ENCODE assay signal across 16 mouse cellular contexts in the genomic region with DNA sequence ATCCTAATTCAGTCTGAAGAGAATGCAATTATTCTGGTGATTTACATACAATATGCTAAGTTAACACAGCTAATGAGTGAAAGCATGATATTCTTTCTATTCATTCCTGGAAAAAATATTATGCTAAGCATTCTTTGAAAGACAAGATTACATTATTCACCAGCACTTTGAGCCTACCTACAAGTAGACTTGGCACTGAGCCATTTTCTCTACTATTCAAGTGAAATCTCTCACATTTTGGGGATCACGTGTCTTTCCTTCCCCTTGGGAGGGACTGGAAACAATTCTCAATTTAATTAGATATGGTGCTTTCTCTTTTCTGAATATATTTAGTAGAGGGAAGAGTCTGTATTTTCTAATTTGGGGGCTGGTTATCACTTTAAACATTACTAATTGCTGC. TPM values are rescaled to one million over a fixed set of nuclear protein-coding genes. Genes with fewer than 3 reads are reported as not detected.
DNase-seq lines count a peak whose midpoint lies in the region; ATAC-seq and TF ChIP-seq lines count a peak whose summit lies in the region.
"Had no signal": no experiment of that assay in that cellular context is flagged by ENCODE, and none has a peak within 500 bp of the region (broad histone marks: within the 10 kb centered on the region; RNA-seq: fewer than 3 reads in every experiment).

No protein-coding gene starts in this region.

- H3K36me3 ChIP-seq in embryonic facial prominence, embryonic 14.5 days (ENCODE audit: control insufficient read depth, insufficient read depth, low read length), result no peaks in the 10 kb centered on the region
- no peaks in the 10 kb centered on the region for H3K36me3 ChIP-seq in embryonic facial prominence, embryonic 10.5 days (replicated peaks)
- H3K36me3 ChIP-seq in midbrain, embryonic 12.5 days, result no peaks in the 10 kb centered on the region
- H3K36me3 ChIP-seq in midbrain, embryonic 10.5 days, result no peaks in the 10 kb centered on the region
- H3K36me3 ChIP-seq in hindbrain, embryonic 16.5 days (ENCODE audit: control insufficient read depth, insufficient read depth, low read length), result no peaks in the 10 kb centered on the region
- no peaks in the 10 kb centered on the region for H3K36me3 ChIP-seq in neural tube, embryonic 15.5 days
- H3K36me3 ChIP-seq in intestine, postnatal 0 days (ENCODE audit: control insufficient read depth, insufficient read depth), result no peaks in the 10 kb centered on the region
- H3K36me3 ChIP-seq: embryonic facial prominence, embryonic 12.5 days; kidney, embryonic 15.5 days had no signal

- no peak for TF ChIP-seq CTCF in intestine, postnatal 0 days (IDR thresholded peaks at IDR 0.05; ENCODE audit: low read depth)

- peak; percentile 61 for DNase-seq in embryonic facial prominence, embryonic 14.5 days (ENCODE audit: low spot score)
- DNase-seq in embryonic facial prominence, embryonic 10.5 days (ENCODE audit: low spot score), result no peak
- no peak for DNase-seq in midbrain, embryonic 10.5 days (ENCODE audit: low spot score)
- DNase-seq in left cerebral cortex, postnatal 10 days (ENCODE audit: extremely low spot score in 1 of 2, low spot score in 2 of 2), result no peak
- DNase-seq: adrenal gland, postnatal 10 days; heart, postnatal 14 days; right cerebral cortex, adult 18-20 months; thymus, adult 18-20 months had no signal

- H3K27me3 ChIP-seq in embryonic facial prominence, embryonic 14.5 days (replicated peaks; ENCODE audit: control insufficient read depth, insufficient read depth, low read length), result peaks cover 43% of the 10 kb centered on the region
- H3K27me3 ChIP-seq in embryonic facial prominence, embryonic 10.5 days (replicated peaks; ENCODE audit: low read depth, poor library complexity, severe bottlenecking), result peaks cover 48% of the 10 kb centered on the region
- peaks cover 33% of the 10 kb centered on the region for H3K27me3 ChIP-seq in midbrain, embryonic 12.5 days
- H3K27me3 ChIP-seq in midbrain, embryonic 10.5 days (ENCODE audit: low read depth, poor library complexity, severe bottlenecking), result peaks cover 46% of the 10 kb centered on the region
- no peaks in the 10 kb centered on the region for H3K27me3 ChIP-seq in hindbrain, embryonic 16.5 days (replicated peaks; ENCODE audit: control insufficient read depth, insufficient read depth, low read length)
- no peaks in the 10 kb centered on the region for H3K27me3 ChIP-seq in neural tube, embryonic 15.5 days (replicated peaks)
- peaks cover 19% of the 10 kb centered on the region for H3K27me3 ChIP-seq in intestine, postnatal 0 days (replicated peaks; ENCODE audit: control insufficient read depth, insufficient read depth, low read length)

- H3K4me3 ChIP-seq in embryonic facial prominence, embryonic 14.5 days (ENCODE audit: low read depth, low read length), result no peak overlapping the region
- no peak overlapping the region for H3K4me3 ChIP-seq in embryonic facial prominence, embryonic 10.5 days
- H3K4me3 ChIP-seq in midbrain, embryonic 12.5 days, result no peak overlapping the region
- no peak overlapping the region for H3K4me3 ChIP-seq in midbrain, embryonic 10.5 days
- H3K4me3 ChIP-seq in hindbrain, embryonic 16.5 days (ENCODE audit: low read length), result peak overlapping the region; percentile 73; the same call in 1 of the 2 replicates
- H3K4me3 ChIP-seq in neural tube, embryonic 15.5 days (replicated peaks), result peak overlapping the region; percentile 66
- no peak overlapping the region for H3K4me3 ChIP-seq in intestine, postnatal 0 days (ENCODE audit: low read depth, low read length)
- H3K4me3 ChIP-seq: embryonic facial prominence, embryonic 12.5 days; kidney, embryonic 15.5 days had no signal

- peaks cover 2% of the 10 kb centered on the region; the same call in 1 of the 2 replicates for H3K4me1 ChIP-seq in embryonic facial prominence, embryonic 14.5 days (ENCODE audit: control insufficient read depth, insufficient read depth, low read length)
- peaks cover 22% of the 10 kb centered on the region for H3K4me1 ChIP-seq in embryonic facial prominence, embryonic 10.5 days
- H3K4me1 ChIP-seq in midbrain, embryonic 12.5 days, result peaks cover 15% of the 10 kb centered on the region
- peaks cover 24% of the 10 kb centered on the region for H3K4me1 ChIP-seq in midbrain, embryonic 10.5 days
- peaks cover 9% of the 10 kb centered on the region for H3K4me1 ChIP-seq in hindbrain, embryonic 16.5 days (ENCODE audit: control insufficient read depth, insufficient read depth, low read depth, low read length)
- H3K4me1 ChIP-seq in neural tube, embryonic 15.5 days, result peaks cover 28% of the 10 kb centered on the region
- H3K4me1 ChIP-seq in intestine, postnatal 0 days (replicated peaks; ENCODE audit: control insufficient read depth, insufficient read depth, low read length), result no peaks in the 10 kb centered on the region

- intact Hi-C loops in left cerebral cortex, postnatal 10 days (cut with DNase I), result no loop called here

- no peak overlapping the region for H3K4me2 ChIP-seq in embryonic facial prominence, embryonic 14.5 days (ENCODE audit: low read depth, low read length)
- H3K4me2 ChIP-seq in midbrain, embryonic 12.5 days (replicated peaks), result peak overlapping the region; percentile 83; the same call in 1 of the 2 replicates
- peak overlapping the region; percentile 51 for H3K4me2 ChIP-seq in hindbrain, embryonic 16.5 days (ENCODE audit: low read length)
- peak overlapping the region; percentile 69 for H3K4me2 ChIP-seq in neural tube, embryonic 15.5 days
- no peak overlapping the region for H3K4me2 ChIP-seq in intestine, postnatal 0 days (replicated peaks; ENCODE audit: low read depth)
- H3K4me2 ChIP-seq: embryonic facial prominence, embryonic 12.5 days; heart, embryonic 11.5 days; kidney, embryonic 15.5 days had no signal

- no peak for ATAC-seq in embryonic facial prominence, embryonic 14.5 days (ENCODE audit: low read depth)
- no peak for ATAC-seq in midbrain, embryonic 12.5 days (ENCODE audit: low FRiP score, low read depth)
- no peak for ATAC-seq in hindbrain, embryonic 16.5 days
- no peak for ATAC-seq in neural tube, embryonic 15.5 days (ENCODE audit: low FRiP score)
- no peak for ATAC-seq in intestine, postnatal 0 days

- no peaks in the 10 kb centered on the region for H3K9me3 ChIP-seq in embryonic facial prominence, embryonic 14.5 days (ENCODE audit: control insufficient read depth, low read length)
- H3K9me3 ChIP-seq in embryonic facial prominence, embryonic 10.5 days, result no peaks in the 10 kb centered on the region
- no peaks in the 10 kb centered on the region for H3K9me3 ChIP-seq in midbrain, embryonic 12.5 days
- H3K9me3 ChIP-seq in midbrain, embryonic 10.5 days (replicated peaks), result no peaks in the 10 kb centered on the region
- no peaks in the 10 kb centered on the region for H3K9me3 ChIP-seq in hindbrain, embryonic 16.5 days (ENCODE audit: control insufficient read depth, low read length)
- no peaks in the 10 kb centered on the region for H3K9me3 ChIP-seq in neural tube, embryonic 15.5 days (replicated peaks)
- no peaks in the 10 kb centered on the region for H3K9me3 ChIP-seq in intestine, postnatal 0 days (ENCODE audit: control insufficient read depth)
- H3K9me3 ChIP-seq: embryonic facial prominence, embryonic 12.5 days; kidney, embryonic 15.5 days had no signal

- 26% methylated on average over 1 of the region's 1 CpGs for WGBS in embryonic facial prominence, embryonic 14.5 days
- 67% methylated on average over 1 of the region's 1 CpGs for WGBS in embryonic facial prominence, embryonic 10.5 days
- 29% methylated on average over 1 of the region's 1 CpGs for WGBS in midbrain, embryonic 12.5 days
- 64% methylated on average over 1 of the region's 1 CpGs for WGBS in midbrain, embryonic 10.5 days
- WGBS in hindbrain, embryonic 16.5 days, result 12% methylated on average over 1 of the region's 1 CpGs
- 10% methylated on average over 1 of the region's 1 CpGs for WGBS in neural tube, embryonic 15.5 days
- 47% methylated on average over 1 of the region's 1 CpGs for WGBS in intestine, postnatal 0 days

- H3K27ac ChIP-seq in embryonic facial prominence, embryonic 14.5 days (replicated peaks; ENCODE audit: low read depth, low read length), result no peak overlapping the region
- no peak overlapping the region for H3K27ac ChIP-seq in embryonic facial prominence, embryonic 10.5 days (replicated peaks)
- H3K27ac ChIP-seq in midbrain, embryonic 12.5 days (replicated peaks), result no peak overlapping the region
- no peak overlapping the region for H3K27ac ChIP-seq in midbrain, embryonic 10.5 days (replicated peaks)
- H3K27ac ChIP-seq in hindbrain, embryonic 16.5 days (ENCODE audit: low read depth, low read length), result no peak overlapping the region
- H3K27ac ChIP-seq in neural tube, embryonic 15.5 days (replicated peaks), result 0 out of 2 replicates have a peak overlapping the region, but pooled peaks have one; percentile 42
- H3K27ac ChIP-seq in intestine, postnatal 0 days (ENCODE audit: low read depth, low read length), result no peak overlapping the region
- H3K27ac ChIP-seq: embryonic facial prominence, embryonic 12.5 days; kidney, embryonic 15.5 days; liver, embryonic 14.5 days had no signal

- no peak overlapping the region for H3K9ac ChIP-seq in embryonic facial prominence, embryonic 14.5 days (ENCODE audit: low read depth, low read length)
- H3K9ac ChIP-seq in midbrain, embryonic 12.5 days (replicated peaks), result no peak overlapping the region
- no peak overlapping the region for H3K9ac ChIP-seq in hindbrain, embryonic 16.5 days (ENCODE audit: low read depth, low read length)
- no peak overlapping the region for H3K9ac ChIP-seq in neural tube, embryonic 15.5 days (replicated peaks)
- H3K9ac ChIP-seq in intestine, postnatal 0 days (ENCODE audit: low read depth, low read length), result no peak overlapping the region
- H3K9ac ChIP-seq: embryonic facial prominence, embryonic 12.5 days; kidney, embryonic 15.5 days; liver, embryonic 14.5 days had no signal

RNA-seq across cellular contexts. Expression of a gene that starts 4.0 kb away (rescaled TPM):
- polyA plus RNA-seq in embryonic facial prominence, embryonic 14.5 days (2014; fragmentation: Nextera tagmentation; extraction: Ambion mirVana), result 4.7 and 5.5 TPM in 2 replicates
- 1.2 and 1.3 TPM in 2 replicates for polyA plus RNA-seq in embryonic facial prominence, embryonic 10.5 days (2016; fragmentation: Nextera tagmentation; extraction: Ambion mirVana)
- 22.2 and 30.4 TPM in 2 replicates for polyA plus RNA-seq in midbrain, embryonic 12.5 days (2016; fragmentation: Nextera tagmentation; extraction: Ambion mirVana)
- polyA plus RNA-seq in midbrain, embryonic 10.5 days (2016; fragmentation: Nextera tagmentation; extraction: Ambion mirVana), result 0.95 and 3.8 TPM in 2 replicates
- polyA plus RNA-seq in hindbrain, embryonic 16.5 days (2015; fragmentation: Nextera tagmentation; extraction: Ambion mirVana), result 143 and 157 TPM in 2 replicates
- 77.0 and 97.9 TPM in 2 replicates for polyA plus RNA-seq in neural tube, embryonic 15.5 days (2015; fragmentation: Nextera tagmentation; extraction: Ambion mirVana)
- total RNA-seq in left cerebral cortex, postnatal 10 days (2021), result 100 to 1,000 TPM; 311 to 349 TPM
- 3.1 and 3.3 TPM in 2 replicates for polyA plus RNA-seq in intestine, postnatal 0 days (2015; fragmentation: Nextera tagmentation; extraction: Ambion mirVana)

Comparison
In these comparisons a context has a peak if more than half of its experiments do, and no peak if none do; other contexts are left out.
1. H3K4me2 ChIP-seq: peak in midbrain, embryonic 12.5 days (single experiment), hindbrain, embryonic 16.5 days (single experiment) and neural tube, embryonic 15.5 days (single experiment); none in embryonic facial prominence, embryonic 14.5 days (single experiment) and intestine, postnatal 0 days (single experiment).
2. H3K4me3 ChIP-seq: peak in hindbrain, embryonic 16.5 days (single experiment) and neural tube, embryonic 15.5 days (single experiment); none in embryonic facial prominence, embryonic 14.5 days (single experiment), embryonic facial prominence, embryonic 10.5 days (single experiment), midbrain, embryonic 12.5 days (single experiment), midbrain, embryonic 10.5 days (single experiment) and intestine, postnatal 0 days (single experiment).